Mouse (Mus musculus) right cerebral cortex, adult 2 months (tissue): Measurements from ENCODE around the gene Cdc14a.

ENCODE experiments used
- DNase-seq, 2 experiments: peaks; one replicate each; pipeline ENCODE4 v3.0.0; 2021 to 2022; ENCODE audit warnings: low spot score in 2 of 2

Cdc14a gene

GRCm38 (mm10) chr3:116329023-116329762 is 94.6 kb downstream of the Cdc14a start:
- DNase-seq, result no peak

DNA sequence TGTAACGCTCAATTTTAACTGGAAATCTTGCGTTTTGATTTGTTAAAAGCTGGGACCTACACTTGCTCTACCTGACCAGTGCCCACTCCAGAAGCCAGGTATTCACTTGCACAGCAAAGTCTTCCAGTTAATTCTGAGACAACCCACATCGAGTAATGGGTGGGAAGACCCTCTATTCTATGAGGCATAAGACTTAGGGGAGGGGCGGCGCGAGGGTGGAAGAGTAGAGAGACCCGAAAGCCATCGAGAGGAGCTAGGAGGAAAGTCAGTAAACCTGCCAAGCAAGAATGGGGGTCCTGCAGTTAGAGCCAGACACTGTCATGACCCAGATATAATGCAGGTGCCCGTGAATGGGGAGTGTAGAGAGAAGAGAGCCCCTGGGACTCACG is 96.2 kb downstream of the Cdc14a start:
- no peak for DNase-seq

DNA sequence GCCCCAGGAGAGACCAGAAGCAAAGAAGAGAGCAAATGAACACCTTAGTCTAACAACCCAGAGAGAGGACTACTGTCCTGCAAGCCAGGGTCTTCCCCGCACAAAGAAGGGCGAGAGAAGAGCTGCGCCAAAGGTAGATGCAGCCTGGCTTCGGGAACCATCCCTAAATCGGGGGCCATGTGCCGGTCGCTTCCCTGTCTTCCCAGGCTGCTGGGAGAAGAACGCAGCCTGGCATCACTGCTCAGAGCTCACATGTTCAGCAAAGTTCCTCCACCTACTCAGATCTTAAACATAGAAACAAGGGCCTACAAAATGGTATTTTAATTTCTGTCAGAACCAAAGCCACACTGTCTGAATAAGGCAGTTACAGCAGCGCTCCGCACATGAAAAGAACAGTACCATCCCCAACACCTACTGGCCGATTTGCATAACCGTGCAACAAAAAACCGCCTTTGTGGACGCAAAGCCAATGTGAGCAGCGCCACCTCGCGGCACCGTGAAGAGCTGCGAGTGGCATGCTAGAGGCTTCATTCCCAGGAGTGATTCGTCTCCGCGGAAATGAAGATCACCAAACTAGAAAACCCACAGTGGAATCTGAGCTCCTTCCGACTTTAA is 96.7 kb downstream of the Cdc14a start:
- DNase-seq, result peak; percentile 94 to 95

- DNase-seq, result no peak
These were observed 98.3 kb downstream of the Cdc14a start for GRCm38 (mm10) chr3:116325501-116325900.

- no peak for DNase-seq
These were observed 104.1 kb downstream of the Cdc14a start for GRCm38 (mm10) chr3:116319696-116320095.

GRCm38 (mm10) chr3:116311838-116312237 is 112.0 kb downstream of the Cdc14a start:
- no peak for DNase-seq

DNA sequence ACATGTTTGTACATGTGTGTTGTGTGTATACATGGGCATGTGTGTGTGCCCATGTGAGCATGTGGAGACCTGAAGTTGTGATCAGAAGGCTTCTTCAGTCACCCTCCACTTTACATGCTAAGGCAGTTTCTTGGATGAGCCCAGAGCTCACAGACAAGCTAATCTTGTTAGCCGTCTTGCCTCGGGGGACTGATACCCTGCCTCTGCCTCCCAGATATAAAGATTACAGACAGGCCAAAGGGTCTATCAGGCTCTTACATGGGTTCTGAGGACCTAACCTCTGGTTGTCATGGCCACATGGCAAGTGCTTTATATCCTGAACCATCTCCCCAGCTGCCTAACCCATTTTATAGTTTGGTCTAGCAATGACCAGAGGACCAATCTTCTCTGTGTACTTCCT is 112.7 kb downstream of the Cdc14a start:
- DNase-seq, result no peak

GRCm38 (mm10) chr3:116310672-116311071 is 113.2 kb downstream of the Cdc14a start:
- DNase-seq, result no peak

GRCm38 (mm10) chr3:116310033-116310432 is 113.8 kb downstream of the Cdc14a start:
- DNase-seq, result no peak

- DNase-seq, result no peak
These were observed 118.8 kb downstream of the Cdc14a start for GRCm38 (mm10) chr3:116304800-116305753.

DNA sequence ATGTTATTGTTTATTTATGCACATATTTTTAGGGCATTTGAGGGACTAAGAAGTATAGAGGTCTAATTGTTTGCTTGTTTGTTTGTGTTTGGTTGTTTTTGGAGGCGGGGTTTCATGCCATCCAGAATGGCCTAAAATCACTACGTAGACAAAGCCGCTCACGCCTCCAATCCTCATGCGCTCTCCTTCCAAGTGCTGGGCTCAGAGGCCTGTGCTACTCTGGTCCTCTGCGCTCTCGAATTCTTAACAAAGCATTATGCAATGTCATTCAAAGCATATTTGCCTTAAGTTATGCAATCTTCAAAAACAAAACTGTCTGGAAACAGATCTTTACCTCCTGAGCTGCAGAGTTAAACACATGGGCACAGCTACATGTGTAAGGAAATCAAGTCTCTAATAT is 121.3 kb downstream of the Cdc14a start:
- no peak for DNase-seq

GRCm38 (mm10) chr3:116301754-116302153 is 122.1 kb downstream of the Cdc14a start:
- DNase-seq, result no peak

DNA sequence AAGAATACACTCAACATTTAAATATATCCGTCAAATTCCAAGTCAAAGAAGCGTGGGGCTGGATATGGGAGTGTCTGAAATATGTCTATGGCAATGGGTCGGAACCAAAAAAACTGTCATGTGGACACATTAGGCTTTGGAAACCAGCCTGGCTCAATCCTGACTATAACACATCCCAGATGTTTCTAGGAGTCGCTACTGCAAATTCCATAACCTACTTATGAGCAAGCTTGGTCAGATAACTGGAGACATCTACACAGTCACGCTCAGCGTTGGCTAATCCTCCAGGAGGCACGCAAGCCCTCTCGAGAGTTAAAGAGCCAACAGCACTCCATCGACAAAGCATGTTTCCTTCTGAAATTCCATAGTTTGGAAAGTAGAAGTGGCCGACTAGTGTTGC is 125.1 kb downstream of the Cdc14a start:
- no peak for DNase-seq

GRCm38 (mm10) chr3:116298003-116298402 is 125.8 kb downstream of the Cdc14a start:
- DNase-seq, result peak; percentile 33 to 40

DNA sequence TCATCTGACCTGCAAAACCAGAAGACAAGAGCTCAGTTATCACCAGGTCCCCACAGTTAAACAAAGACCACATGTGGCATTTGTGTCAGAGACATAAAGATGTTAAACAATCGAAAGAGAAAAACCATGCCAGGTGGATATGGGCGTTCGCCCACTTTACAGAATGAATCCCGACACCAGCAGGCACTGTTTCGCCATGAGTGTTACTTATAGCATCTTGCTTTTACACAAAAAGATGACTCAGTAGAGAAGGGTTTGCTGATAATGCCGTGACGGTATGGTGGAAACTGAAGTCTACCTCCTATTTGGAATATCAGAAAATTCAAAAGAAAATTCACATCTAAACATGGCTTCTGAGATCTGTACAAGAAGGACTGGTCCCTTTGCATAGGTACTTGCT is 126.7 kb downstream of the Cdc14a start:
- DNase-seq, result peak; percentile 44 to 47

DNA sequence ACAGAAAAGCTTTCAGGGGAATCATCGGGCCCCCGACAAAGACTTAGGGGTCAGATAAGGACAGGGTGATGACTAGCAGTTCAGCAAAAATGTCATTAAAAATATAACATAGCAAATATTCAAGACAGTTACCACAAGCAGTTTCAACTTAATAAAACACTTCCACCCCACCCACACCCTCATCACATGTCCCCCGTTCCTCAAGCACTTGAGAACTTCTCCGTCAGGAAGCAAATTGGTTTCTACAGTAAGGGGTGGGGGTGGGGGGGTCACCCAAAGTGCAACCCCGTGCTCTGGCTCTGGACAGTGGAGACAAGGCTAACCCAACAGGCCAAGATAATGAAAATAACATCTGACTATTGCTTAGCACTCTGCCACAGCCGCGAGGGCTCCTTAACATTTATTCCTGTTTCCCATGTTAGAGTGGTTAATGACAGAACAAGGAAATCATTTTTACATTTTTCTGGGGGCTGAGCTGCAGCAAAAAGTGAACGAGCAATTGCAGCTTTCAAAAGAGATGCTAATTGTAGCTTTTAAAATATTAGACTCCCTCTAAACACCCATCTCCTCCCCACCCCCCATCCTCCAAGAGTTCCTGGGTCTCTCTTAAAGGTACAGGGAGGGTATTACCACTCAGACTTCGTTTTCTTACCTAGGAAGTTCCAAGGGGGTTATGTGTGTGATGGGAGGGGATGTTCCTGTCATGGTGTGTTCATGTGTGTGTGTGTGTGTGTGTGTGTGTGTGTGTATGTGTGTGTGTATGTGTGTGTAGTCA is 133.6 kb downstream of the Cdc14a start:
- no peak for DNase-seq

DNA sequence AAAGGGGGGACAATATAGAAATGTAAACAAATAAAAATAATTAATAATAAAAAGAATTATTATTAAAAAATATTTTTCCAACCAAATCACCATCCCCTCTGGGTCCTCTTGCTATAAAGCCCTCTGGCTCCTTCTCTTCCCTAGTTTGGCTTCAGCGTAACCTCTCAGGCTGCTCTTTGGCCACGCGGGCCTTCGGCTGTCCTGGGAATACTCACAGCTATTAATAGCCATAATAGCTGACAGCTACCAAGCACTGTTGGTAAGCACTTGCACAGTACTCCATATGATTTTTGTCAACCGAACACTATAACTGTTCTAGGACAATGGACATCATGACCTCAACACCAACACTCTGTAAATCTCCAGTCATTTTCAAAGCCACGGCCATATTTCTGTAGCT is 135.0 kb downstream of the Cdc14a start:
- no peak for DNase-seq

GRCm38 (mm10) chr3:116284735-116285134 is 139.1 kb downstream of the Cdc14a start:
- no peak for DNase-seq

- DNase-seq, result no peak
These were observed 139.8 kb downstream of the Cdc14a start for GRCm38 (mm10) chr3:116283996-116284395.

DNA sequence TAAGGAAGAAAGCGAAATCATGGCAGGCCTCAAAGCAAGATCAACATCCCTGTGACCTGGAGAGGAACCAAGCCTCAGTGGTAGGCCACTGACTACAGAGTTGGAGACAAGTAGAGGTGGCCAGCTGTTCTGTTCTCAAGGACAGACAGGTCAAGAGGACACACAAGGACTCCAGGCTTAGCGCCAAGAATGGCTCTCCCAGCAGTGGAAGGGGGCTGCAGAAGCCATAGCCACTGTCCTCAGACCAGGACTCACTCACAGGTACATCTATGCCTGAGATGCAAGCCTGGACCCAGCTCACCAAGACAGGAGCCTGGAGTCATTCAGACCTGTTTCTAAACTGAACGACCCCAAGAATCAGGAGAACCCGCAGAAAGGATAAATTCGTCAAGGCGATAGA is 142.2 kb downstream of the Cdc14a start:
- DNase-seq, result no peak

DNA sequence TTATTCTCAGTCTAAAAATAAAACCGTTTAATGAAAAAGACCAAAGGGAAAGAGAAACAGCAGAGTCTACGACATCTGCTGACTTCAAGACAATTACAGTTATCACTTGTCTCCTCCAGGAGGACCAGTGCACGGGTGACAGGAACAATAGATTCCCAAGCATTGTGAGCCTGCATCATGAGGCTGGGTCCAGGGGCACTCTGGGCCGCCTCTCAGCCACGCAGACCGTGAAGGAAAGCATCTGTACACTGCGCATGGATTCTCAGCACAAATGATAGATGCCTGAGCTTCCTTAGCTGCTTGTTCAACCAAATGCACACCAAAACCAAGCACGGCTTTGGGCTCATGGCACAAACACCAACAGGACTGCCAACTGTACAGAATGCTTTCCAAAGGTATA is 146.7 kb downstream of the Cdc14a start:
- DNase-seq, result no peak

DNA sequence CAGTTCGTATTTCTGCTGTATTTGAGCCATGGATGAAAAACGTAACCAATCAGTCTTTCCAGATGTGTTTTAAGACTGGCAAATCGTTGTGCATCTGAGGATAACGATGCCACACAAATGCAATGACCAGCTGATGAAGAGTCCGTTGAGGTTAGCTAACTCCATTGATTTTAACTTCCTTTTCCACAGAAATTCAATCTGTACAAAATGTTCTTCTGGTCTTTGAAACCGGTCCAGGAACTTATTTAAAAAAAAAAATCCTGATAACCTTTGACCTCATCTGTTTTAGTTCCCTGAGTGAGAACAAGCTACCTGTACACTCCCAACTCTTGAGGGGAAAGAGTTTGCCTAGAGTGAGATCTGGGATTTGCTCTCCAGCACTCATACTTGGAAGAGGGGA is 152.2 kb downstream of the Cdc14a start:
- no peak for DNase-seq
